Mouse (Mus musculus): ENCODE data around the gene Eid2b.

GRCm38 (mm10) chr7:28326457-28326856 lies 48.9 kb downstream of the Eid2b start:
- TF ChIP-seq MEF2A (IDR thresholded peaks at IDR 0.05; ENCODE audit: borderline replicate concordance, low read depth, low read length) (no peak), POLR2A (IDR thresholded peaks at IDR 0.05; ENCODE audit: low read depth, low read length) (no peak), MYC (IDR thresholded peaks at IDR 0.05; ENCODE audit: low read depth, low read length) (no peak), SMC3 (IDR thresholded peaks at IDR 0.05; ENCODE audit: low read depth, low read length) (peak; percentile 11; the same call in 1 of the 2 replicates), MAX (IDR thresholded peaks at IDR 0.05; ENCODE audit: low read length) (no peak), CHD1 (IDR thresholded peaks at IDR 0.05; ENCODE audit: low read depth, low read length) (no peak), CTCF (conservative IDR thresholded peaks at IDR 0.05 in 1 of 2, IDR thresholded peaks at IDR 0.05 in 1 of 2; ENCODE audit: low read depth in 2 of 2, low read length in 2 of 2) (peak; percentile 23 to 35; a peak in 3 of 4 replicates), JUND (conservative IDR thresholded peaks at IDR 0.05; ENCODE audit: low read depth, low read length) (no peak)

All from CH12.LX (cell line).